Mouse (Mus musculus): ENCODE data around the gene Susd5.
"Not testable (repeated sequence)": the region's sequence is repeated elsewhere in the genome, so short reads cannot be mapped to it uniquely, and the experiment has no call there.

Susd5 gene

GRCm38 (mm10) chr9:114073681-114074080, 16.7 kb downstream of the Susd5 start:
- DNase-seq (ENCODE audit: low spot score), result no peak

GRCm38 (mm10) chr9:114086422-114086821, 29.5 kb downstream of the Susd5 start:
- DNase-seq (ENCODE audit: low spot score), result no peak

GRCm38 (mm10) chr9:114087106-114087815, 30.3 kb downstream of the Susd5 start:
- no peak for DNase-seq (ENCODE audit: low spot score)

- DNase-seq (ENCODE audit: low spot score), result not testable (repeated sequence)
These were observed 31.9 kb downstream of the Susd5 start for GRCm38 (mm10) chr9:114088885-114089284.

DNA sequence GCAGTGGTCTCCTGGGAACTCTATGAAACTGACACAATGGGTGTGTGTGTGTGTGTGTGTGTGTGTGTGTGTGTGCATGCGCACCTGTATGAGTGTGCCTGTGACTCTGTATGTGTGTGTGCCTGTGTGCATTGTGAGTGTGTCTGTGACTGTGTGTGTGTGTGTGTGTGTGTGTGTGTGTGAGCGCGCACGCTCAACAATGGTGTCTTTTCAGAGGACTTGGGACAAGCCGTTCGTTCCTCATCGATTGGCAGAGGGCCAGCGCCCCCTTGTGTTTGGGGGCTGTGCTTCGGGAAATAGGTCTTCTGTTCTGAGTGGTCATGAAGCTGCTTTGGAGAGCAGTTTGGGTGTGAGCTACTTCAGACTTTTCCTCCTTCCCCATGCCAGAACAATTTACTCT, 35.2 kb downstream of the Susd5 start:
- DNase-seq (ENCODE audit: low spot score), result not testable (repeated sequence)

DNA sequence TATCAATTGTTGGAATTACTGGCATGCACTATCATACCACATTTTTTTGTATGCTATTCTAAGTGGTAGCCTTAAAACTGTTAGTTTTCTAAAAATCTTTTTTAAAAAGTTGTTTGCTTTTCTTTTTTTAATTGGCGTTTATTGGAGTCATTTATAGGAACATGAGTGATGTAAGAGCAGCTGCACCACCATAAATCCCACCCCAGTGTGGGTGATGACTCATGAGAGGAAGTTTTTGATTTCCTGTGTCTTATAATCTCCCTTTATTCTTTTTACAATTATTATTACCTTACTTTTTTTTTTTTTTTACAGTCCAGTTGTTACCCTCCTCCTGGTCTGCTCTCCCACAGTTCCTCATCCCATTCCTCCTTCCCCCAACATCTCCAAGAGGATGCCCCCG, 37.9 kb downstream of the Susd5 start:
- DNase-seq (ENCODE audit: low spot score), result no peak

DNA sequence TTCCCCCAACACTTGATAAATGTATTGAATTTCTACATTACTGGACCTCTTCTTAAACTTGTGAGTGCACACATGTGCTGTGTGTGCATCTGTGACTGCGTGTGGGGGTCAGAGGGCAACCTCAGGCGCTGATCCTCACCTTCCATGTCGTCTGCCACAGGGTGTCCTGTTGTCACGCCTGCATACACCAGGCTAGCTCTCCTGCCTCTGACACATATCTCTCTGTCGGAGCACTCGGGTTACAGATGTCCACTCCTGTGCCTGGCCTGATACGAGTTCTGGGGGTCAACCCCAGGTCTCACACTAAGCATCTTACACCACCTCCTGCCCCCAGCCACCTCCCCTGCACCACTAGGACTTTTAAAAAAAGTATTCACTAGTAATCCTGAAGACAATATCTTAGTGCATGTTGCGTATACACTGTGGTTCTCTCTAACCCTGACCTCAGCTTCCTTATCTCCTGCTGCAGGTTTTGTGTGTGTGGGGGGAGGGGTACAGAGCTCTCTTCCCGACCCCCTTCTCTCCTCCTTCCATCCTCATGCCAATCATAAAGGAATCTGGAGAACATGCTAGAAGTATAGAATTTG, 41.9 kb downstream of the Susd5 start:
- DNase-seq (ENCODE audit: low spot score), result no peak

DNA sequence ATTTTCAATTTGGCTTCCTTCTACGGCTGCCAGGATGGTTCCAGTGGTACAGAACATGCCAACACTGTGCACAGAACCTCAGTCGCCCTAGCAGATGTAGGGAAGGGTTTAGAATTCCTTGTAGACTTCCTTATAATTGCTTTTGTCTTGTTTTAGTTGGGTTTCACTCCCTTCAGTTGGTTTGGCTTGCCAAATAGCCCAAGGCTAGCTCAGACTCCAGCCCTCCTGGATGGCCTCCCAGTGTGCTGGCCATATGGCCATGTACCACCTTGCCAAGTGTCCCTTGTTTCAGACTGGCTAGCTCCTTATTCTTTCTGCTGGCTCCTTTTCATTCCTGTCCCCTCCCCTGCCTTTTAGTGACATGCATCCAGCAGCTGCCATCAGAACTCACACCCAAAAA, 53.3 kb downstream of the Susd5 start:
- no peak for DNase-seq (ENCODE audit: low spot score)

DNA sequence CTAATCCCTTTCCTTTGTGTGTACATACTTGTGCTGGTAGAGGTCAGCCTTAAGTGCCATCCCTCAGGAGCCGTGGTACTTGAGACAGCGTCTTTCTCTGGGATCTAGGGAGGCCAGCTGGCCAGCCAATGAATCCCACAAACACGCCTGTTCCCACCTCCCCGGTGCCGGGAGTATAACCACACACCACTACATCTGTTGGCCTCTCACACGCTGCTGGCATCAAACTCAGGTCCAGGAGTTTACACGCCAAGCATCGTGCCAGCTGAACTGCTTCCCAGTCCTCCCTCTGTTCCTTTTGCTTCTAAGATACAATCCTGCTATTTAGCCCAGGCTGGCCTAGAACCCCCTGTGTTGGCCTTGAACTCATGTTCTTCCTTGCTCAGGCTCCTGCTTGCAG, 54.2 kb downstream of the Susd5 start:
- no peak for DNase-seq (ENCODE audit: low spot score)

DNA sequence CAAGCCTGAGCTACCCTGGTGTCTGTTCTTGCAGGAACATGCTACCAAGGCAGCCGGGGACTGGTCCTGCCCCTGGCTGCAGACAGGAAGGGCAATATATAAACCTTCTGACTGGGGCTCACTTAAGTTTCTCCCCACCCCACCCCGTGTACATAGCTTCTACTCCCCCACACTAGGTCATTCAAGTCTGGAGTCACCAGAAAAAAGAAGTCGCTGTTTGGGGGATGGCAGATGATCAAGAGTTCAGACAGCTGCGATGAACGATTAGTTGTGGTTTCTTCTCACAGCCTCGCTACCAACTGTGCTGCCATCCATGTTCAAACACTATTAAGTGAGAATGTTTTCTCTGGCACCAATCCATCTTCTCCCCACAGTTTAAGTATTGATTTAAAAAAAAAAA, 55.3 kb downstream of the Susd5 start:
- no peak for DNase-seq (ENCODE audit: low spot score)

GRCm38 (mm10) chr9:114113911-114114623, 57.1 kb downstream of the Susd5 start:
- no peak for DNase-seq (ENCODE audit: low spot score)

GRCm38 (mm10) chr9:114116672-114117071, 59.7 kb downstream of the Susd5 start:
- peak; percentile 53 for DNase-seq (ENCODE audit: low spot score)

- DNase-seq (ENCODE audit: low spot score), result not testable (repeated sequence)
These were observed 65.9 kb downstream of the Susd5 start for GRCm38 (mm10) chr9:114122862-114123261.

GRCm38 (mm10) chr9:114129273-114129835, 72.4 kb downstream of the Susd5 start:
- not testable (repeated sequence) for DNase-seq (ENCODE audit: low spot score)

Data from left cerebral cortex, adult 11 months (tissue).